Mouse (Mus musculus): ENCODE data around the gene Krtap6-1. TPM values are rescaled to one million over a fixed set of nuclear protein-coding genes. Genes with fewer than 3 reads are reported as not detected.
A peak's percentile ranks its signal among the peaks of the same experiment; 100 is the strongest.
"Not testable (repeated sequence)": the region's sequence is repeated elsewhere in the genome, so short reads cannot be mapped to it uniquely, and the experiment has no call there.

Gene Krtap6-1
- not detected for total RNA-seq (2021)
- long read RNA-seq, experiment 1, partial matches to known transcripts: 0 of 1 reads
- long read RNA-seq, experiment 1, other reads (novel, unspliced or antisense): 0 of 1 reads
- long read RNA-seq, experiment 2: 0 reads

- not testable (repeated sequence) for DNase-seq (ENCODE audit: low spot score in 2 of 2)
These were observed at the start of gene Krtap6-1 for GRCm38 (mm10) chr16:89031399-89031798. Gene Krtap6-1, plus strand, starts transcription at chr16:89031699.

DNA sequence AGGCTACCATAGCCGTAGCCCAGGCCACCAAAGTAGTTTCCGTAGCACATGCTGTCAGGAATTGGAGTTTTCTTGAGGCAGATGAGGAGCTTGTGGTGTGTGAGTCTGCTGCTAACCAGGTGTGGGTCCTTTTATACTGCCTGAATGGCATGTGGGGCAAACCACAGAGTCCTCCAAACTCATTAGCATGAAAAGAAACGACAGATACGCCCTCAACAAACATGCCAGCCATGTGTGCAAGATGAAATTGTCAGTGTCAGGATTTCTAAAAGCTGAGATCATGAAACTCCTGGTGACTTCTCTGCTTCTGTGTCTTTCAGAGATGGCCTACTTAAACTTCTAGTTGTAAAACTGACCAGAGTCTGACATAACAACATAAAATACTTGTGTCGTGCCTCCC lies 20.8 kb upstream of the Krtap6-1 start, which contains the start of gene Krtap22-2:
Gene Krtap22-2 (minus strand): TSS at position 101 of the 400 bp plus-strand sequence.
- no peak for DNase-seq (ENCODE audit: low spot score in 2 of 2)

DNA sequence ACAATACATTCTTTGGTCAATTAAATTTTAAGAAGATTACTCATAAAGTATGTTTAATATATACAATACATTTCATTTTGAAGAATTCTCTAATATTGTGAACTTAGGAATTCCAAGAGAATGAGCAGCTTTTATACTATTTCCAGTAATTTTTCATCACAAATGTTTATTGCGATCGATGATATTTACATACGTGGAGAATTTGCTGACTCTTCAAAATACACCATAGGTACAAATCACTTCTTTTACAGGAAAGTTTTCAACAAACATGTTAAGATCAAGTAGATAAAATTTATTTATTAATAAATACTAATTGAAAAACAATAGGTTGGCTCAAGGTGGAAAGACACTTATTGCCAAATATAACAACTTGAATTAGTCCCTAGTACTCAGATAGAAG lies 17.5 kb upstream of the Krtap6-1 start:
- no peak for DNase-seq (ENCODE audit: low spot score in 2 of 2)

DNA sequence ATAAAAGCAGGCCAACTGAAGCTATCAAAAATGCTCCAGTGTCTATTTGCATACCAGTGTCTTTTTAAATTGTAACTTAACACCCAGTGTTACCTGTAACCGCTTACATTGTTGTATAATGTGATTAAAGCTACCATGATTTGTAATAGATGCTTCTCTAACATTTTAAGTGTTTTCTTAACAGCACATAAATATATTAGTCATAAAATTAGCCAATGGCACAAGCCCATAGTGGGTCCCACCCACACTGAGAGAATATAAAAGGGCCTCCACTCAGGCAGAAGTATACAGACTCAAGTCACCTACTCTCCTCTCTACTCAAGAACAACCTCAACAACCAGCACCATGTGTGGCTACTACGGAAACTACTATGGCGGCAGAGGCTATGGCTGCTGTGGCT lies 16.5 kb upstream of the Krtap6-1 start, which contains the start of gene Gm10229:
Gene Gm10229 (plus strand): TSS at position 301 of the 400 bp plus-strand sequence.
- not testable (repeated sequence) for DNase-seq (ENCODE audit: low spot score in 2 of 2)

DNA sequence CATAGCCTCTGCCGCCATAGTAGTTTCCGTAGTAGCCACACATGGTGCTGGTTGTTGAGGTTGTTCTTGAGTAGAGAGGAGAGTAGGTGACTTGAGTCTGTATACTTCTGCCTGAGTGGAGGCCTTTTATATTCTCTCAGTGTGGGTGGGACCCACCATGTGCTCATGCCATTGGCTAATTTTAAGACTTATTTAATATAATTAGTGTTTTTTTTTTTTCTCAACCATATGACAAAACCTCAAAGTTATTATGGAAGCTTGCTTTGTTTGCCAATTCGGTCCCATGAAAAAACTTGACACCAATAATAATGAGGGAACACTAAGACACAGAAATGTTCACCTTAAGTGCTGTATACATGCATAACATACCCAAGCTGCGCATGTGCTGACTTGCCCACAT lies 9.9 kb downstream of the Krtap6-1 start, which contains the start of gene Gm10228:
Gene Gm10228 (minus strand): TSS at position 101 of the 400 bp plus-strand sequence.
- not testable (repeated sequence) for DNase-seq (ENCODE audit: low spot score in 2 of 2)

GRCm38 (mm10) chr16:89047783-89048182 lies 16.3 kb downstream of the Krtap6-1 start, which contains the start of gene Krtap6-5:
Gene Krtap6-5, minus strand, starts transcription at chr16:89047883.
- DNase-seq (ENCODE audit: low spot score in 2 of 2): no peak

- not testable (repeated sequence) for DNase-seq (ENCODE audit: low spot score in 2 of 2)
These were observed 32.4 kb downstream of the Krtap6-1 start, which contains the start of gene 1110025L11Rik for GRCm38 (mm10) chr16:89063902-89064301. Gene 1110025L11Rik, minus strand, starts transcription at chr16:89064002.

DNA sequence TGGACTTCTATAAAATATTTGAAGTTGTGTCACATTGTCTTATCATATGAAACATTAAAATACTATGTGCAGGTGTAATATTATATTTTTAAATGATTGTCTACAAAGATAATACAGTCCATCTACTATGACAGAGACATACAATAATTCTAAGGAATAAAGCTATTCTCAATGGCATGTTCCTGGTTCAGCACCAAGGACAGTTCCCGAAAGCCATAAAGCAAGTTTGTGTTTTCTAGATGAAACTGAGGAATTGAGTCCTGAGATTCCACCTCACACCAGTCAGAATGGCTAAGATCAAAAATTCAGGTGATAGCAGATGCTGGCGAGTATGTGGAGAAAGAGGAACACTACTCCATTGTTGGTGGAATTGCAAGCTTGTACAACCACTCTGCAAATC lies 39.5 kb downstream of the Krtap6-1 start:
- peak in 1 of 2 experiments; percentile 9 for DNase-seq (ENCODE audit: low spot score in 2 of 2)

Other genes starting within 250 kb of the Krtap6-1 start
- gene Gm20741, start 219.5 kb upstream of the Krtap6-1 start, total RNA-seq (2021): not detected
- not detected for gene Krtap15, start 211.5 kb upstream of the Krtap6-1 start, total RNA-seq (2021)
- gene Krtap14, start 205.6 kb upstream of the Krtap6-1 start, total RNA-seq (2021): not detected
- gene Krtap19-1, start 162.3 kb upstream of the Krtap6-1 start, total RNA-seq (2021): not detected
- gene Krtap19-2, start 157.4 kb upstream of the Krtap6-1 start, total RNA-seq (2021): not detected
- gene Krtap19-3, start 153.7 kb upstream of the Krtap6-1 start, total RNA-seq (2021): not detected
- not detected for gene Krtap19-4, start 146.6 kb upstream of the Krtap6-1 start, total RNA-seq (2021)
- not detected for gene Krtap19-5, start 135.2 kb upstream of the Krtap6-1 start, total RNA-seq (2021)
- not detected for gene Krtap19-9b, start 99.4 kb upstream of the Krtap6-1 start, total RNA-seq (2021)
- not detected for gene Krtap16-3, start 68.8 kb upstream of the Krtap6-1 start, total RNA-seq (2021)
- not detected for gene Krtap22-2, start 20.9 kb upstream of the Krtap6-1 start, total RNA-seq (2021)
- not detected for gene Gm10229, start 16.4 kb upstream of the Krtap6-1 start, total RNA-seq (2021)
- gene Gm10228, start 9.8 kb downstream of the Krtap6-1 start, total RNA-seq (2021): not detected
- gene Krtap6-5, start 16.2 kb downstream of the Krtap6-1 start, total RNA-seq (2021): not detected
- not detected for gene 1110025L11Rik, start 32.3 kb downstream of the Krtap6-1 start, total RNA-seq (2021)
- gene Krtap6-3, start 52.3 kb downstream of the Krtap6-1 start, total RNA-seq (2021): not detected
- gene Gm6358, start 109.2 kb downstream of the Krtap6-1 start, total RNA-seq (2021): not detected
- gene Gm10061, start 119.4 kb downstream of the Krtap6-1 start, total RNA-seq (2021): not detected
- not detected for gene Gm9789, start 126.3 kb downstream of the Krtap6-1 start, total RNA-seq (2021)
- gene Gm7735, start 137.8 kb downstream of the Krtap6-1 start, total RNA-seq (2021): not detected
- not detected for gene 1110057P08Rik, start 143.0 kb downstream of the Krtap6-1 start, total RNA-seq (2021)
- gene Krtap20-2, start 174.2 kb downstream of the Krtap6-1 start, total RNA-seq (2021): not detected